Mouse (Mus musculus) heart, postnatal 0 days (tissue): ENCODE results near the gene Ptprj.

Source experiments
- CTCF ChIP-seq: IDR thresholded peaks from 2 replicates; pipeline ENCODE4 v1.5.1; 2016; ENCODE audit warnings: antibody characterized with exemption, control low read depth, low read depth
- EP300 ChIP-seq: IDR thresholded peaks from 2 replicates; pipeline ENCODE4 v1.6.1; 2016; ENCODE audit warnings: antibody characterized with exemption, low read depth

- TF ChIP-seq CTCF, result no peak
- no peak for TF ChIP-seq EP300
Observed at GRCm38 (mm10) chr2:90581006-90581795, 754 bp upstream of the Ptprj start.
